8 mouse cellular contexts compared by ENCODE assay signal in the genomic region with DNA sequence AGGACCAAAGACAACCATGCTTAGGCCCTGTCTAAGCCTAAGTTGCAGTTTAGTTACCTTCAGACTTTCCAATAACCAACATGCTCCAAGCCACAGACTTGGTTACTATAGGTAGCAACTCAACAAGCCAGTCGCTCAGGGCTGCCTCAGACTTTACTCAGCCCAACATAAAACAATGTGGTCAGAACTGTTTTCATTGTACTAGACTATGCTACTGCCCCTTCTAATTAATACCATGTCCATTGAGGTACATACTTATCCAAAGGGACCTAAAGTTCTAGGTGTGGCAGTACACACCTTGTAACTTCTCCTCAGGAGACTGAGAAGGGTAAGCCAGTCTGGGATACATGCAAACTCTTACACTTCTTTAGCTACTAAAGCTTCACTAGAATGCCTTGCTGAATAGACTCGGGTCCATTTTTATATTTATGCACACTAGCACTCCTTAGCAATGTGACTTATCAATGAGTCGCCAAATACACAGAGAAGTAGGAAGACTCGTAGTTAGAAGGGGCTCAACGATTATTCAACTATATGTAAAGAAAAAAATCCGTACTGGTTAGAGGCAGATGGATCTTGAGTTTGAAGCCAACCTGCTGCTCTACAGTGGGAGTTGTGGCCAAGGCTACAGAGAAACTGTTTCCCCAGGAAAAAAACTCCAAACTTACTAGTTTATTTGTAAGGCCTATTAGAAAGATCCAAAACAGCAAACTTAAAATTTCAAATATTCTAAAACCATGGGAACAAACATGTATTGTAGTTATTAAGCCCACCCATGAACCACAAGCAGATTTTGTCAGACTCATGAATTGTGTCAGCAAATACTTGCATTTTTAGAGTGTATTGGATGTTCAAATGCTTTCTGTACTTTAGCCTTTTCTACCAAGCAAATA. TPM values are rescaled to one million over a fixed set of nuclear protein-coding genes. Genes with fewer than 3 reads are reported as not detected.
A peak's percentile ranks its signal among the peaks of the same experiment; 100 is the strongest.
DNase-seq lines count a peak whose midpoint lies in the region; ATAC-seq and TF ChIP-seq lines count a peak whose summit lies in the region.
"Had no signal": no experiment of that assay in that cellular context is flagged by ENCODE, and none has a peak within 500 bp of the region (broad histone marks: within the 10 kb centered on the region; RNA-seq: fewer than 3 reads in every experiment).

No protein-coding gene starts in this region.

- peak overlapping the region; percentile 70 for H3K4me2 ChIP-seq in lung, postnatal 0 days (replicated peaks; ENCODE audit: low read depth, low read length)
- H3K4me2 ChIP-seq in limb, embryonic 15.5 days, result peak overlapping the region; percentile 49; the same call in 1 of the 2 replicates
- no peak overlapping the region; the same call in 1 of the 2 replicates for H3K4me2 ChIP-seq in stomach, embryonic 15.5 days

- H3K36me3 ChIP-seq in lung, postnatal 0 days (ENCODE audit: insufficient read depth, low read length), result peaks cover 10% of the 10 kb centered on the region
- H3K36me3 ChIP-seq in limb, embryonic 15.5 days, result peaks cover 13% of the 10 kb centered on the region
- H3K36me3 ChIP-seq in stomach, embryonic 15.5 days, result peaks cover 3% of the 10 kb centered on the region; the same call in 1 of the 2 replicates

- 54% methylated on average over 6 of the region's 6 CpGs for WGBS in lung, postnatal 0 days
- WGBS in limb, embryonic 15.5 days, result 79% methylated on average over 6 of the region's 6 CpGs
- WGBS in stomach, embryonic 15.5 days, result 60% methylated on average over 6 of the region's 6 CpGs

- no peak for TF ChIP-seq EP300 in lung, postnatal 0 days (IDR thresholded peaks at IDR 0.05)

- 0 out of 2 replicates have a peak overlapping the region, but pooled peaks have one; percentile 12 for H3K27ac ChIP-seq in lung, postnatal 0 days (ENCODE audit: low read length)
- H3K27ac ChIP-seq in embryonic fibroblast, embryonic 13.5 days (ENCODE audit: insufficient read depth, low read length), result no peak overlapping the region
- peak overlapping the region; percentile 50 for H3K27ac ChIP-seq in limb, embryonic 15.5 days
- H3K27ac ChIP-seq in stomach, embryonic 15.5 days, result peak overlapping the region; percentile 8; the same call in 1 of the 2 replicates

- no peak for TF ChIP-seq CTCF in lung, postnatal 0 days (IDR thresholded peaks at IDR 0.05)
- no peak for TF ChIP-seq CTCF in embryonic fibroblast, embryonic 13.5 days (IDR thresholded peaks at IDR 0.05; ENCODE audit: borderline replicate concordance, insufficient read depth, low read length)

- TF ChIP-seq POLR2A in embryonic fibroblast, embryonic 13.5 days (IDR thresholded peaks at IDR 0.05; ENCODE audit: low read depth, low read length), result peak; percentile 62

- no peak for DNase-seq in lung, postnatal 0 days (ENCODE audit: low spot score)
- DNase-seq in lung, postnatal 25 days (ENCODE audit: low spot score), result no peak
- no peak for DNase-seq in gastrocnemius, postnatal 10 days
- DNase-seq: kidney, postnatal 36 days had no signal

- no peaks in the 10 kb centered on the region for H3K9me3 ChIP-seq in lung, postnatal 0 days (ENCODE audit: low read length)
- H3K9me3 ChIP-seq in limb, embryonic 15.5 days, result no peaks in the 10 kb centered on the region
- no peaks in the 10 kb centered on the region for H3K9me3 ChIP-seq in stomach, embryonic 15.5 days

- ATAC-seq in lung, postnatal 0 days, result no peak
- ATAC-seq in limb, embryonic 15.5 days (ENCODE audit: insufficient number of reproducible peaks, low FRiP score, low TSS enrichment, low read depth), result no peak
- no peak for ATAC-seq in stomach, embryonic 15.5 days (ENCODE audit: insufficient read depth, low FRiP score, low read depth)
- no peak for ATAC-seq in activated CD4-positive, CD25-positive, alpha-beta regulatory T cell, adult 4 months

- no peak overlapping the region for H3K9ac ChIP-seq in lung, postnatal 0 days (replicated peaks; ENCODE audit: low read depth)
- no peak overlapping the region for H3K9ac ChIP-seq in limb, embryonic 15.5 days
- H3K9ac ChIP-seq in stomach, embryonic 15.5 days, result no peak overlapping the region

- no peaks in the 10 kb centered on the region; the same call in 1 of the 2 replicates for H3K4me1 ChIP-seq in lung, postnatal 0 days (ENCODE audit: insufficient read depth, low read depth, low read length)
- no peaks in the 10 kb centered on the region for H3K4me1 ChIP-seq in embryonic fibroblast, embryonic 13.5 days (ENCODE audit: control insufficient read depth, insufficient read depth, low read length)
- H3K4me1 ChIP-seq in limb, embryonic 15.5 days, result no peaks in the 10 kb centered on the region
- H3K4me1 ChIP-seq in stomach, embryonic 15.5 days, result no peaks in the 10 kb centered on the region

- H3K4me3 ChIP-seq in lung, postnatal 0 days (ENCODE audit: low read depth, low read length), result peak overlapping the region; percentile 43; the same call in 1 of the 2 replicates
- H3K4me3 ChIP-seq in embryonic fibroblast, embryonic 13.5 days (ENCODE audit: insufficient read depth, low read length), result 0 out of 2 replicates have a peak overlapping the region, but pooled peaks have one; percentile 13
- 0 out of 2 replicates have a peak overlapping the region, but pooled peaks have one; percentile 7 for H3K4me3 ChIP-seq in limb, embryonic 15.5 days
- H3K4me3 ChIP-seq in stomach, embryonic 15.5 days (replicated peaks), result no peak overlapping the region

- H3K27me3 ChIP-seq in lung, postnatal 0 days (replicated peaks; ENCODE audit: insufficient read depth, low read length), result no peaks in the 10 kb centered on the region
- H3K27me3 ChIP-seq in limb, embryonic 15.5 days, result no peaks in the 10 kb centered on the region
- no peaks in the 10 kb centered on the region for H3K27me3 ChIP-seq in stomach, embryonic 15.5 days (replicated peaks)

RNA-seq across cellular contexts. Expression of a gene that starts 6.2 kb away (rescaled TPM):
- 1,667 and 1,708 TPM in 2 replicates for polyA plus RNA-seq in lung, postnatal 0 days (2015; fragmentation: Nextera tagmentation; extraction: Ambion mirVana)
- polyA plus RNA-seq in embryonic fibroblast, embryonic 13.5 days (2011; ENCODE audit: insufficient read length, low read depth, missing spikeins), result 339 and 513 TPM in 2 replicates
- 1,660 and 1,740 TPM in 2 replicates for polyA plus RNA-seq in limb, embryonic 15.5 days (2015; fragmentation: Nextera tagmentation; extraction: Ambion mirVana)
- 1,577 and 1,755 TPM in 2 replicates for polyA plus RNA-seq in stomach, embryonic 15.5 days (2015; fragmentation: Nextera tagmentation; extraction: Ambion mirVana)
- 100 to 1,000 TPM; 252 TPM for total RNA-seq in gastrocnemius, postnatal 10 days (2021)
- polyA plus RNA-seq in activated CD4-positive, CD25-positive, alpha-beta regulatory T cell, adult 4 months (2017; shearing (Covaris generic)), result 1,000 to 10,000 TPM; 1,520 to 1,873 TPM

RNA-seq across cellular contexts. Expression of a gene that starts 8.5 kb away (rescaled TPM):
- polyA plus RNA-seq in lung, postnatal 0 days (2015; fragmentation: Nextera tagmentation; extraction: Ambion mirVana), result 14.5 and 15.0 TPM in 2 replicates
- polyA plus RNA-seq in embryonic fibroblast, embryonic 13.5 days (2011; ENCODE audit: insufficient read length, low read depth, missing spikeins), result 16.9 and 18.8 TPM in 2 replicates
- 34.7 and 35.1 TPM in 2 replicates for polyA plus RNA-seq in limb, embryonic 15.5 days (2015; fragmentation: Nextera tagmentation; extraction: Ambion mirVana)
- polyA plus RNA-seq in stomach, embryonic 15.5 days (2015; fragmentation: Nextera tagmentation; extraction: Ambion mirVana), result 27.3 and 33.2 TPM in 2 replicates
- 10 to 100 TPM; 13.6 to 15.8 TPM for total RNA-seq in gastrocnemius, postnatal 10 days (2021)
- 10 to 100 TPM; 10.4 to 12.3 TPM for polyA plus RNA-seq in activated CD4-positive, CD25-positive, alpha-beta regulatory T cell, adult 4 months (2017; shearing (Covaris generic))

RNA-seq across cellular contexts. Expression of a gene that starts 9.1 kb away (rescaled TPM):
- polyA plus RNA-seq in lung, postnatal 0 days (2015; fragmentation: Nextera tagmentation; extraction: Ambion mirVana), result 91.0 and 95.6 TPM in 2 replicates
- polyA plus RNA-seq in embryonic fibroblast, embryonic 13.5 days (2011; ENCODE audit: insufficient read length, low read depth, missing spikeins), result 50.8 and 58.6 TPM in 2 replicates
- 174 and 194 TPM in 2 replicates for polyA plus RNA-seq in limb, embryonic 15.5 days (2015; fragmentation: Nextera tagmentation; extraction: Ambion mirVana)
- polyA plus RNA-seq in stomach, embryonic 15.5 days (2015; fragmentation: Nextera tagmentation; extraction: Ambion mirVana), result 186 and 208 TPM in 2 replicates
- total RNA-seq in gastrocnemius, postnatal 10 days (2021), result 10 to 100 TPM; 14.8 to 19.2 TPM
- 10 to 100 TPM; 23.0 to 25.3 TPM for polyA plus RNA-seq in activated CD4-positive, CD25-positive, alpha-beta regulatory T cell, adult 4 months (2017; shearing (Covaris generic))

RNA-seq across cellular contexts. Expression of a gene that starts 47.1 kb away (rescaled TPM):
- polyA plus RNA-seq in lung, postnatal 0 days (2015; fragmentation: Nextera tagmentation; extraction: Ambion mirVana), result 3.8 and 4.2 TPM in 2 replicates
- 1.3 and 2.1 TPM in 2 replicates for polyA plus RNA-seq in embryonic fibroblast, embryonic 13.5 days (2011; ENCODE audit: insufficient read length, low read depth, missing spikeins)
- 14.7 and 15.7 TPM in 2 replicates for polyA plus RNA-seq in limb, embryonic 15.5 days (2015; fragmentation: Nextera tagmentation; extraction: Ambion mirVana)
- 13.4 and 13.5 TPM in 2 replicates for polyA plus RNA-seq in stomach, embryonic 15.5 days (2015; fragmentation: Nextera tagmentation; extraction: Ambion mirVana)
- 1 to 10 TPM; 4.6 to 4.9 TPM for total RNA-seq in gastrocnemius, postnatal 10 days (2021)
- not detected for polyA plus RNA-seq in activated CD4-positive, CD25-positive, alpha-beta regulatory T cell, adult 4 months (2017; shearing (Covaris generic))

RNA-seq across cellular contexts. Expression of a gene that starts 56.2 kb away (rescaled TPM):
- 14.9 and 25.3 TPM in 2 replicates for polyA plus RNA-seq in lung, postnatal 0 days (2015; fragmentation: Nextera tagmentation; extraction: Ambion mirVana)
- polyA plus RNA-seq in embryonic fibroblast, embryonic 13.5 days (2011; ENCODE audit: insufficient read length, low read depth, missing spikeins), result not detected in 2 replicates
- polyA plus RNA-seq in limb, embryonic 15.5 days (2015; fragmentation: Nextera tagmentation; extraction: Ambion mirVana), result 6.5 and 8.8 TPM in 2 replicates
- 6.5 and 8.0 TPM in 2 replicates for polyA plus RNA-seq in stomach, embryonic 15.5 days (2015; fragmentation: Nextera tagmentation; extraction: Ambion mirVana)
- total RNA-seq in gastrocnemius, postnatal 10 days (2021), result under 1 TPM; 0.45 TPM
- 100 to 1,000 TPM in 1 of 2 experiments, 10 to 100 TPM in 1; 68.6 to 116 TPM for polyA plus RNA-seq in activated CD4-positive, CD25-positive, alpha-beta regulatory T cell, adult 4 months (2017; shearing (Covaris generic))
